Mouse (Mus musculus) heart, postnatal 10 days (tissue): Measurements from ENCODE around the gene Trex2. TPM values are rescaled to one million over a fixed set of nuclear protein-coding genes. Genes with fewer than 3 reads are reported as not detected.

Source experiments
- DNase-seq, 2 experiments: peaks; one replicate each; pipeline ENCODE4 v3.0.0; 2021
- intact Hi-C: fragments of 180-260 bp; cut with DNase I; formaldehyde crosslinking; loops from one replicate; pipeline ENCODE4 v1.15.1; 2025
- total RNA-seq, 2 experiments: library from RNA; stranded (reverse); gene quantifications; 2 replicates each; pipeline ENCODE4 v1.2.3; 2021

The Trex2 gene
- not detected for total RNA-seq

- no peak for DNase-seq
- intact Hi-C loops: no loop called here
Measured at GRCm38 (mm10) chrX:73435252-73435651, at the start of gene Trex2. Gene Trex2 (minus strand): TSS chrX:73435344.

DNA sequence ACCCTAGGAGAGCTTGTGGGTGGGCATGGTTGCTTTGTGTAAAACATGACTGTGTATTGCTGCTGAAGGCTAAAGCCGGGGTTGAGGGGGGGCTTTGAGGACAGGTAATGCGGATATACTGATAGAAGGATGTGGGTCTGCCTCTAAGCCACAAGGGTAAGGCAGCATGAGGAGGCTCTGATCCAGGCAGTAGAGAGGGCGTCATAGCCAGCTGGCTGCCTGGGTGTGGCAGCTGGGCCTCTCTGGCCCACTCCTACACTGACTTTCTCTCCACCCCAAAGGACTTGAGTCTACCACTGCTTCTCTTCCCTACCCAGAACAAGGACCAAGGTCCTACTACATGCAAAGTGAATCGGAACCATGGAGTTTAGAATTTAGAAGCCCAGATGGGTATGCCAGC lies 49.7 kb upstream of the Trex2 start:
- intact Hi-C loops: no loop called here
- no peak for DNase-seq

DNA sequence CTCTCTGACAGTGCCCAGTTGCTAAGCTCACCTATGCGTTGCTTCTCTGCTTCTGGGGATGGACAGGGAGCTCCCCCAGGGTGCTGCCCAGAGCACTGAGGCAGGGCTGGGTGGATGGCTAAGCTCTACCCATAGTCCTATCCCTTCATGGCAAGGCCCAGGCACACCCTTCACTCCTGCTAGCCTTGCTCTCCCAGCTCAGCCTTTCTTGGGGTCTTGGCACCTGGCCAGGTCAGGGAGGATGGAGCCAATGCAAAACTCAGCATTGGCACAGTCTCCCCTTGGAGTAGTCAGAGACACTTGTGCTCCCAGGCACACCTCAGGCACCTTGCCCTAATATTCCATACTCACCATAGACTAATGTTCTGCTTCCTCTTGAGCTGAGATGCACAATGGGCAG lies 48.9 kb upstream of the Trex2 start:
- intact Hi-C loops: no loop called here
- peak in 1 of 2 experiments; percentile 30 for DNase-seq

DNA sequence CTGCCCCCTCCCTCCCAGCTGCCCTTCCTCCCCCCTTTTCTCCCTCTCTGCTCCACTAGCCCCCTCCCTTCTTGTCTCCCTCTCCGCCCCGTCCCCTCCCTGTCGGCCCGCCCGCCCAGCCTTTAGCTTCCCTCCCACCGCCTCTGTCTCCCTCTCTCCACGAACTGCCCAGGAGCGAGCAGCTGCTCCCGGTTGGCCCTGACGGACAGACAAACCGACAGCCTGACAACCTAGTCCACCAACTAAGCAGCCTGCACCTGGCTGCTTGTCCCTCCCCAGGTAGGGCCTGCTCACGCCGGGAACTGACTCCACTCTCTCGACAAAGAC lies 48.3 kb upstream of the Trex2 start, which contains the start of gene Bgn:
TSS of gene Bgn (plus strand) at position 119 of the 327 bp plus-strand sequence.
- intact Hi-C loops: no loop called here
- DNase-seq: peak; percentile 43 to 48

DNA sequence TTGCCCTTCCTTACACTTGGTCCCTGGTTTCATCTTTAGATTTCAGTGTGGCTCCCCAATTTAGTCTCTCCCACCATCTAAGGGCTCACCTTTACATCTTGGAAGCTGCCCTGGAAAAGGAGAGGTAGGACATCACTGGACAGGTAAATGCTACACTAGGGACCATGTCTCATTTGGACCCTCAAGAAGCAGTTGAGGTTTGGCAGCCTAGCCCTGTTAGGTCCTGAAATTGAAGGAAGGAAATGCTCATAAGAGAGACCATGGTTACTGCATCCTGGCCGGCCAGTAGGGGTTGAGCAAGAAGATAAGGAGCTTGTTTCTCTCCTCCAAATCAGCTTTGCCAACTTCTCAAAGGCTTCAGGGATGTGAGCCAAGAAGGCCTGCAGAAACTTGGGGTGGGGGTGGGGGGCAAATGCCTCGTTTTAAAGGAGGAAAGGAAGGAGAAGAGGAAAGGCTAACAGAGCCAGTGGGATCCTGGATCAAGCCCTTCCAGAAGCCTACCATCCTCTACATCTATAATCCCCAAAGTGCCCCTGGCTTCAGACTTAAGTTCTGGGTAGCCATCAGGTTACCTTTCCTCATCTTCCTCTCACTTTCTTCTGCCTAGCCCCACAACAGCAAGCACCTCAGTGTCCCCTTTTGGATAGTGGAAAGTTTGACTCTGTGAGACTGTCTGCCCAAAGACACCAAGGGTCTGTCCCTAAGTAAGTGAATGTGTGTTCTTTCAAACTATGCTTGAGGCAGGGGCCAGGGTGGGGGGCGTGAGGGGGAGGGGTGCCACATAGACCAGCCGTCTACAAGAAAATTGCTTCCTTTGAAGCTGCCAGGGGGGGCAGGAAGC lies 47.7 kb upstream of the Trex2 start:
- intact Hi-C loops: no loop called here
- DNase-seq: no peak

- intact Hi-C loops: no loop called here
- peak in 1 of 2 experiments; percentile 32 for DNase-seq
Measured at GRCm38 (mm10) chrX:73480334-73480733, 45.2 kb upstream of the Trex2 start.

DNA sequence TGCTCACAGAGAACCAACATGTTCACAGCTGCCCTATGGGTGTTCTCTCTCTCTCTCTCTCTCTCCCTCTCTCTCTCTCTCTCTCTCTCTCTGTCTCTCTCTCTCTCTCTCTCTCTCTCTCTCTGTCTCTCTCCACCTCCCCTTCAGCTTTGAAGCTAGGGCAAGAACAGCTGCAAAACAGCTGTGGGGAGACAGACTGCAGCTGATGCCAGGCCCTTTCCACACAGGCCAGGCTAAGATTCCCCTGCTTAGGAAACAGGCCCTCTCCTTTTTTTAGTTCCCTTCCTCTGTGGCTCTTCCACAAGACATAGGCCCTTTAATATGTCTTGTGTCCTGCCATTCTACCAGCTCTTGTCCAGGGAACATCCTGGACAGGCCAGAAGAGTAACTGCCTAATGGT lies 44.5 kb upstream of the Trex2 start:
- intact Hi-C loops: no loop called here
- peak in 1 of 2 experiments; percentile 54 for DNase-seq

- intact Hi-C loops: no loop called here
- DNase-seq: no peak
Measured at GRCm38 (mm10) chrX:73477500-73477899, 42.4 kb upstream of the Trex2 start.

DNA sequence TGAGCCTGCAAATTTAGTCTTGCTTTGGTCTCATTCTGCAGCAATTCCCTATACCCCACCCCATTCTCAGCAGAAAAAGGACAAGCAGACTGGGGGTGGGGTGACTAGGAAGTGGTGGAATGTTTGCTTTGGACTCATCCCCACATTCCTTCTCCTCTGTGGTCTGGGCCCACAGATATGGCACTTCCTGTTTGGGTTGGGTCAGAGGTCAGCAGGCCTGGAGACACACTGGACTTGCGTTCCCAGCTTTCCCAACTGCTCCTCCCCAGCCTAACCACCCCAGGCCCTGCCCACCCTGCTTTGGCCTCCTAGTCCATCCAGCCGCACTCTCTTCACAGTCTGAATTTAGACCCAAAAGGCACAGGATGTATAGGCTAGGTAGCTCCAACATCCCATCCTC lies 41.5 kb upstream of the Trex2 start:
- peak; percentile 63 to 71 for DNase-seq
- intact Hi-C loops: no loop called here

GRCm38 (mm10) chrX:73475658-73476256 lies 40.6 kb upstream of the Trex2 start:
- DNase-seq: no peak
- intact Hi-C loops: no loop called here

DNA sequence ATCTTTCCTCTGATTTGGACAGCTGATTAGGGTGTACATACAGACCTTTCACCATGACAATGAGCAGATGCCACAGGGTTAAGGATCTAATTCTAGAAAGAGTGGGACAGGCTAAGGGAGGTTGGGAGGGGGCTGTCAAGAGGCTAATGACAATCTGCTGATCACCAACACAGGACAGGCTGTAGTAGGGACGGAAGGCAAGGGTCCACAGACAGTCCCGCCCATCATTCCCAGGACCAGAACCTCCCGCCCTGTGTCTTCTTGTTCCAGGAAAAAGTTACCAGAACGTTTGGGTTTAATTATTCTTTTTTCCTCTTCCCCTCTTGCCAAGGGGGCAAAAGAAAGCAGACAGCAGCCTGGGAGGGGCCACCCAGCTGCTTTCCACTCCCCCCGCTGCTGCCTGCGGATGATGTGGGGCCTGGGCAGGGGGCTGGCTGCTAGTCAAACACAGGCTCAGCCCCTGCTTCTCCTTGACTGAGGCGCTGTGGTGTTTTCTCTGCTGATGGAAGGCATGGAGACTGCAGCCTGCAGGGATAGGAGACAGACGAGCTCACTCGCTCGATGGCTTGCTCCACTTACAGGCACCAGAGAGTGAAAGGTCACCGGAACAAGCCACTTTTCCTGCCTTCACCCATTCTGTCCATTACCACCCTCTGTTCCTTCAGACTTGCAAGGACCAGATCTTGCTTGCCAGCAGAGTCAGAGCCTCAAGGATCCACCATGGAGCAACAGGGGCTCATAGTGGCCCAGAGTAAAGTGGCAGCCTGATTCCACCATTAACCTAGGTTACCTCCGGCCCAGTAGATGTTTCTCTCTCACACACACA lies 39.4 kb upstream of the Trex2 start:
- peak in 1 of 2 experiments; percentile 28 for DNase-seq
- intact Hi-C loops: no loop called here

GRCm38 (mm10) chrX:73471764-73472163 lies 36.6 kb upstream of the Trex2 start:
- no peak for DNase-seq
- intact Hi-C loops: no loop called here

- no peak for DNase-seq
- intact Hi-C loops: no loop called here
Measured at GRCm38 (mm10) chrX:73468752-73469151, 33.6 kb upstream of the Trex2 start.

DNA sequence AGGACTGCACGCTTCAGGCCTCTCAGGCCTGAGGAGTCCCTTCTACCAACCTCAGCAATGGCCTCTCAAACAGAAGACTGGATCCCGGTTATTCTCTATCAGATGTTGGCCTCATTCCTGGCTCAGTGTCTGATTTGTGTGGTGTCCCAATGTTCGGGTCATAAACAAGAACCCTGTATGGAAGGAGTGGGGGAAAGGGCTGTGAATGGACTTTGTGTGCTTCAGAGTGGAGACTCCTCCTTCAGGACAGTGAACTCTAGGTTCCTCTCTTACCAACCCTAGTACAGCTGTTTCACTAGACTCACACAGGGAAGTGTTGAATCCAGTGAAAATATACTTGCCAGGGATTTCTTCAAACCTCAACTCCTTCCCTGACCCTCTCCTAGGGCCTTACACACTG lies 33.2 kb upstream of the Trex2 start:
- no peak for DNase-seq
- intact Hi-C loops: no loop called here

DNA sequence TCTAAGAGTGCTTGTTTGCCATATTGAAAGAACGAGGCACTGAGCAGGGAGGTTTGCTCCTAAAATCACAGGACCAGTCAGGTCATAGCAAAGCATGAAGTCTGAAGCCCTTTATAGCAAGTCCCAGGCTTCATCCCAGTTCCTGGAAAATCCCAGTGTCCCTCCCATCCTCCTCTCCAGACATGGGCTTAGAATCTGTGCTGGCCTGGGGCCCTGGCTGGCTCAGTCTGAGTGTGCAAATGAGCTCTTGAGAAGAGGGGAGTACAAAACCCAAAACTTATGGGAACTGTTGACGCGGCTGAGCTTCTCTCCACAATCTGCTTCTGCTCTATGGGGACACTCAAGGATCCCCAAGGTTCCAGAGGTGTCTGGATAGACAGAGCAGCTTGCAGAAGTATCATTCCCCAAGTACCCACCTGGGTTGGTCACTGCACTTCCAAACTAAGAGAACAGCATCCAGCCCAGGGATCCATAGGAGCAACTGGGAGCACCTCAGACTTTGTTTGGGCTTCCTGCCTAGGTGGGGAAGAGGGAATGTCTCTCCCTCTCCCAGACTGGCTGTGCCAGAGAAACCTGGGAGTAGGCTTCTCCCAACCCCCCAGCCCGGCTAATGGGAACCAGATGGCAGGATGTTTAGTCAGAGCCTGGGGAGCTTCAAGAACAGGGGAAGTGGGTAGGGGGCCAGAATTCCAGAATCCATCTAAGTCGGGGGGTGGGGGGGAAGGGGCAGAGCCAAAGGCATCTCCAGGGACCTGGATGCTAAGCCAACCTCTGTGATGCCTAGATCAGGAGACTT lies 32.5 kb upstream of the Trex2 start:
- intact Hi-C loops: no loop called here
- peak; percentile 53 to 62 for DNase-seq

DNA sequence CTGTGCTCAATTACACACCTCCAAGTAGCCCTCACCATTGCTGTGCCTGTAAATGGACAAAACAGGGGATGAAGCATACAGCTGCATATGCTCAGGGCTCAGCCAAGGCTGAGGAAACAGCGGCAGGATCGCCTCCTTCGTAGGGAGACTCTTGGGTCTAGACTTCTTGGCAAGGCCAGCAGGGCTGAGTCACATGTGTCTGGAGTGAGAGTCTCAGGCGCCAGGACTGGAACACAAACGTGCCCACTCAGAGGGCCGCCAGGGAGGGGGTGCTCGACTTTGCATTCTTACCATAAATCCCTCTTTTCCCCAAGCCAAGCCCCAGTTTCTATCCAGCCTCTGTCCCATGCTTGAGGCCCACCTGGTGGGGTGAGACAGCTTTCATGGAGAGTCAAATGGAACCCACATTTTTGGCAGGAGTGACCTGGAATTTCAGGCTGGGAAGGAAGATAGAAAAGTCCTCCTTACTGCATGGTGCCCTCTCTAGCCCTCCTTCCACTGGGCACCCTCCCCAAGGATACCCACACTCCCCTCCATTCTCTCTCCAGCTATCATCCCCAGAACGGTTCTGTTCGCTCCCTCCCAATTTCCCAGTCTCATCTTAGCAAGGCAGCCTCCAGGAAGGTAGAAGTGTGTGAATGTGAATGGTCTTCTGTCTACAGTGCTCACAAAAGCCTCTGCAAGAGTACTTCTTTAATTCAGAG lies 30.5 kb upstream of the Trex2 start:
- intact Hi-C loops: no loop called here
- peak; percentile 65 to 66 for DNase-seq

- no peak for DNase-seq
- intact Hi-C loops: no loop called here
Measured at GRCm38 (mm10) chrX:73460792-73461191, 25.6 kb upstream of the Trex2 start.

DNA sequence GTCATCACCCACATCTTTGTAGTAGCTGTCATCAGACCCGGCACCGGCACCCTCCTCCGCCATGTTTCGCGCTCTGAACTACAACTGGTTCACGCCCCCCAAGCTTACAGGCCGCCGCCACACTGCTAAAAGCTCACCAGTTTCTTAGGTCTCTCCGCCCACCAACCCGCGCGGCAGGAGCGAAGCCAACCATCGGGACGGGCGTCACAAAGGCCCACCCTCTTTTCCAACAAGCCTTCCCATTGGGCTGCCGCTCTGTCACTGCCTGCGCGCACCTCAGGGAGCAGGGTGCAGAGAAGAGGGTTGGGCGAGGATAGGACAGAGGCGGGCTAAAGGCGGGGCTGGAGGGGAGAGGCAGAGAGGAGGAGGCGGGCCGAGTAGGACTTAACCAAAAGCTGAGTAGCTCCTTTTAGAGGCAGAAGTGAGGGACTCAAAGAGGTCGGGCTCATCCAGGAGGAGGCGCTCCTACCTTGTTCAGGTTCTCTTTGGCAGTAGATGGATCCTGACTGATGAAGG lies 23.8 kb upstream of the Trex2 start, which contains the start of gene Haus7:
TSS of gene Haus7 (minus strand) at position 168 of the 516 bp plus-strand sequence.
- DNase-seq: peak; percentile 93 to 94

GRCm38 (mm10) chrX:73451949-73452348 lies 16.8 kb upstream of the Trex2 start:
- intact Hi-C loops: loop anchor here (1.0 kb wide), 1 partner anchor 41 kb away; no protein-coding TSS in a partner anchor
- DNase-seq: peak; percentile 60 to 74

More for the DNA sequence above, 23.8 kb upstream of the Trex2 start, which contains the start of gene Haus7:
- intact Hi-C loops: loop anchor here (2.0 kb wide), 1 partner anchor 34 kb away; no protein-coding TSS in a partner anchor
